Mouse (Mus musculus): ENCODE measurements around the gene Zfp651.

Gene Zfp651

GRCm38 (mm10) chr9:121761091-121761665 lies 2.0 kb downstream of the Zfp651 start:
- in situ Hi-C loops (cut with MboI; ENCODE audit: low pct_unique_long_range_greater_than_20kb in 1 of 2, low sequenced_read_pairs in 2 of 2, unreplicated experiment in 1 of 2) = no loop called here

GRCm38 (mm10) chr9:121761787-121762186 lies 2.7 kb downstream of the Zfp651 start:
- in situ Hi-C loops (cut with MboI; ENCODE audit: low pct_unique_long_range_greater_than_20kb in 1 of 2, low sequenced_read_pairs in 2 of 2, unreplicated experiment in 1 of 2) = no loop called here

- in situ Hi-C loops (cut with MboI; ENCODE audit: low pct_unique_long_range_greater_than_20kb in 1 of 2, low sequenced_read_pairs in 2 of 2, unreplicated experiment in 1 of 2) = no loop called here
Measured at GRCm38 (mm10) chr9:121762248-121762647, 3.1 kb downstream of the Zfp651 start.

- in situ Hi-C loops (cut with MboI; ENCODE audit: low pct_unique_long_range_greater_than_20kb in 1 of 2, low sequenced_read_pairs in 2 of 2, unreplicated experiment in 1 of 2) = no loop called here
Measured at GRCm38 (mm10) chr9:121762761-121763160, 3.6 kb downstream of the Zfp651 start.

- in situ Hi-C loops (cut with MboI; ENCODE audit: low pct_unique_long_range_greater_than_20kb in 1 of 2, low sequenced_read_pairs in 2 of 2, unreplicated experiment in 1 of 2) = no loop called here
Measured at GRCm38 (mm10) chr9:121763716-121764115, 4.6 kb downstream of the Zfp651 start.

GRCm38 (mm10) chr9:121765166-121765855 lies 6.2 kb downstream of the Zfp651 start:
- in situ Hi-C loops (cut with MboI; ENCODE audit: low pct_unique_long_range_greater_than_20kb in 1 of 2, low sequenced_read_pairs in 2 of 2, unreplicated experiment in 1 of 2) = no loop called here

DNA sequence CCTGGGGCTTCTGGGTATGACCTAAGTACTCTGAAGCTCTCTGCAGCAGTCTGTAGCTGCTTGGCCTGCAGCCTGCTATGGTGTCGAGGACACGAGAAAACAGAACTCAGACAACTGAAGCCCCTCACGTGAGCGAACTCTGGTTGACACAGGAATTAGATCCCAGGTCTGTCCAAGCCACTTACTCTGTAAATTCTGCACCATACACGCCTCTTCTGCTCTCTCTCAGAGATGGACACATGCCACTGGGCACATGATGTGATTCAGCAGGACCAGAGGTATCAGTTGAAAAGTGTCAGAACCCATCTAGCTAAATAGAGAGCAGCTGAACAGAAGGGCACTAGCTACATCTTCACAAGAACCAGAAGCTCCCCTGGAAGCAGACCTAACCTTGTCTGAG lies 13.3 kb downstream of the Zfp651 start:
- in situ Hi-C loops (cut with MboI; ENCODE audit: low pct_unique_long_range_greater_than_20kb in 1 of 2, low sequenced_read_pairs in 2 of 2, unreplicated experiment in 1 of 2) = no loop called here

DNA sequence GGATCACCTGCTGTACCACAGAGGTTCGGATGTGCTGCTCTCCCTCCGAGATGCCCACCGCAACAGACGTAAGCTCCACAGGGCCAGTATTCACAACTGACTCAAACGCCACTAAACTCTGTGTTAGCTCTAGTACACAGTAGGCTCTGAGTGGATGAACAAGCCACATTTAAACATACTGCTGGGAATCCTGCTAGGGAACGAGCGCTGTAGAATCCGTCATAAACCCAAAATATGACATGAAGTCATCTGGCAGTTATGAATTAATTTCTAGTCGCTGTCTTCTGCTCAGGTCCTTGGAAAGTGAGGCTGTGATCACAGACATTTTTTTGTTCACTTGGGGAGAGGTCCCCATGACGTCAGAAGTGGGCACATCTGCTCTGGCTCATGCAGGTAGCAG lies 16.8 kb downstream of the Zfp651 start:
- in situ Hi-C loops (cut with MboI; ENCODE audit: low pct_unique_long_range_greater_than_20kb in 1 of 2, low sequenced_read_pairs in 2 of 2, unreplicated experiment in 1 of 2) = no loop called here

DNA sequence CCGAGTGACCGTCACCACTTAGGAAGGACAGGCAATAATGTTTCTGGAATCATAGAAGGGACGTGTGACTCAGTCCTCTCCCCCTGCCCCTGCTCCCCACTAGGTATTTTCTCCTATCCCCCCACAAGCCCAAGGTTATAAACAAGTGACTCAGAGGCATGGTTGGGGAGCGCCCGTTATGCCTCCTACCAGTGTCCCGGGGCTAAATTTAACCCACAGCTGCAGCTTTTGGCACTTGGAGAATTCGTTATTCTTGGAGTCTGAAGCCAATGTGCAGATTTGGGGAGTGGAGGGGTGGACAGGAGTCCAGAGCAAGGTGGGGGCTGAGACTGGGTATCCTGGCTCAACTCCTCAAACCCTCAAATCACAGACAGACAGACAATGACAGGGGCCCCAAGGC lies 17.4 kb downstream of the Zfp651 start:
- in situ Hi-C loops (cut with MboI; ENCODE audit: low pct_unique_long_range_greater_than_20kb in 1 of 2, low sequenced_read_pairs in 2 of 2, unreplicated experiment in 1 of 2) = no loop called here

DNA sequence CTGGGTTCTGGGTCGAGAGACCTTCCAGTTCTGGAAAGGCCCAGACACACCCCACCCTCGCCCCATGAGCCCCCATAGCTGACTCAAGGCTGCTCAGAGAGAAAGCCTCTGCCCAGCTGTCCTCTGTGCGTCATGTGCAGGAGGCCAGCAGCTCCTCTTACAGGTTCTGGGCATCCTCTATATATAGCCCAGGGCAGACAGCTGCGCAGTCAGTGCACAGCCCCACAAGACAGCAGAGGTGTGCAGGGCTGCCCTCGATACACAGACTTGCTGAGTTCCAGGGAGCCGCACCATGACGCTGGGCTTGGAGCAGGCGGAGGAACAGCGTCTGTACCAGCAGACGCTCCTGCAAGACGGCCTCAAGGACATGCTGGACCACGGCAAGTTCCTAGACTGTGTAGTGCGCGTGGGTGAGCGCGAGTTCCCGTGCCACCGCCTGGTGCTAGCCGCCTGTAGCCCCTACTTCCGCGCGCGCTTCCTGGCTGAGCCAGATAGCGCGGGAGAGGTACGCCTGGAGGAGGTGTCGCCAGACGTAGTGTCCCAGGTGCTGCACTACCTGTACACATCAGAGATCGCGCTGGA lies 18.4 kb downstream of the Zfp651 start, which contains the start of gene Klhl40:
Gene Klhl40, plus strand, starts transcription at position 124 of the 582 bp plus-strand sequence.
- in situ Hi-C loops (cut with MboI; ENCODE audit: low pct_unique_long_range_greater_than_20kb in 1 of 2, low sequenced_read_pairs in 2 of 2, unreplicated experiment in 1 of 2) = no loop called here

DNA sequence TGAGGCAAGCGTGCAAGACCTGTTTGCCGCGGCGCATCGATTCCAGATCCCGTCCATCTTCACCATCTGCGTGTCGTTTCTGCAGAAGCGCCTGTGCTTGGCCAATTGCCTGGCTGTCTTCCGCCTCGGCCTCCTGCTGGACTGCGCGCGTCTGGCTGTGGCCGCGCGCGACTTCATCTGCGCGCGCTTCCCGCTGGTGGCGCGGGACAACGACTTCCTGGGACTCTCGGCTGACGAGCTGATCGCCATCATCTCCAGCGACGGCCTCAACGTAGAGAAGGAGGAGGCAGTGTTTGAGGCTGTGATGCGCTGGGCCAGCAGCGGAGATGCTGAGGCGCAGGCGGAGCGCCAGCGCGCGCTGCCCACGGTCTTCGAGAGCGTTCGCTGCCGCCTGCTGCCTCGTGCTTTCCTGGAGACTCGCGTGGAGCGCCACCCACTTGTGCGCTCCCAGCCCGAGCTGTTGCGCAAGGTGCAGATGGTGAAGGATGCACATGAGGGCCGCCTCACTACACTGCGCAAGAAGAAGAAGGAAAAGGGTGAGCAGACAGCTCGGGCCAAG lies 19.0 kb downstream of the Zfp651 start:
- in situ Hi-C loops (cut with MboI; ENCODE audit: low pct_unique_long_range_greater_than_20kb in 1 of 2, low sequenced_read_pairs in 2 of 2, unreplicated experiment in 1 of 2) = no loop called here

DNA sequence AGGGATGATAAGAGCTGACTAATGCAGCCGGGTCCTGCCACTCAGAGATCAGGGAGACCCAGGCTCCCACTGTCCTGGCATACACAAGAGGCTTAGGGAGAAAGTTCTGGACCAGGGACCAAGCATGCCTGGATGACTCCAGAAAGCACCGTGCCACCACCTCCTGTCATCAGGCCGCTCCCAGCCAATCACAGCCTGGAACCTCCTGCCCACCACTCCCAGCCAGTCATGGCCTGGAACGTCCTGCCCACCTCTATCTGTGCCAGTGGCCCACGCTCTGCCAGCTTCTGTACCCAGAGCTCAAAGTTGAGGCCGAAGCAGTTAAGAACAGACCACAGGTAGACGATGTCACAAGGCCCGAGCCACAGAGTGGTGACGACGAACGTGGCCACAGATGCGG lies 25.7 kb downstream of the Zfp651 start:
- in situ Hi-C loops (cut with MboI; ENCODE audit: low pct_unique_long_range_greater_than_20kb in 1 of 2, low sequenced_read_pairs in 2 of 2, unreplicated experiment in 1 of 2) = no loop called here

DNA sequence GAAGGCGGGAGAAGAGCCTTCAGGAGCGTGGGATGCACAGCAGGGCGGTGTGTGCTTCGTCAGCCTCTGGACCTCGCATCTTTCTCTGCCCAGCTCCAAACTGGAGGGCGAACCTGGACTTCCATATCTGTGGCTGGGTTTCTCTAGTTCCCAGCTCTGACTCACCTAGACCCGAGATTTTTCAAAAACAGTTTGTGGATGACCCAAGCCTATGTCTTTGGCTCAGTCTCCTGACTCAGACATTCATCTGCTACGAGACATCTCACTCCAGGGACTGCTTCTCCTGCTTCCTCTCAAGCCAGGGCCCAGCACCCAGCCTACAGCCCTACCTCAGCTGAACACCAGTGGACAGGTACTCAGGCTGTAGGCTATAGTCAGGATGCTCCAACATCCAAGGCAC lies 26.1 kb downstream of the Zfp651 start:
- in situ Hi-C loops (cut with MboI; ENCODE audit: low pct_unique_long_range_greater_than_20kb in 1 of 2, low sequenced_read_pairs in 2 of 2, unreplicated experiment in 1 of 2) = no loop called here

DNA sequence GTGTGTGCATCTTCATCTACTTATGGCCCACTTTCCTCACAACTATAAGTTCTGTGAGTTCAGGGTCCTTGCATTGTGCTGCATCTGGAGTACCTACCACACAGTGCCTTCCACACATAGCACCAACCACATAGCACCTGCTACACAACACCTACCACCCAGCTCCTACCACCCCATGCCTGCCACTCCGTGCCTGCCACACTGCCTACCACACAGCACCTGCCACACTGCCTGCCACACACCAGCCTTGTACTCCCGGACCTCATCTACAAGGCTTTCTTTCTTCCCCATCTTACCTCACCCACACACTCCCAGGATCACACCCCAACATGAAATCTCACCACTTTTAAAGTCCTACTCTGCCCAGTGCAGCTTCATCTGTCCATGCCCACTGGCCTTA lies 27.2 kb downstream of the Zfp651 start:
- in situ Hi-C loops (cut with MboI; ENCODE audit: low pct_unique_long_range_greater_than_20kb in 1 of 2, low sequenced_read_pairs in 2 of 2, unreplicated experiment in 1 of 2) = no loop called here

DNA sequence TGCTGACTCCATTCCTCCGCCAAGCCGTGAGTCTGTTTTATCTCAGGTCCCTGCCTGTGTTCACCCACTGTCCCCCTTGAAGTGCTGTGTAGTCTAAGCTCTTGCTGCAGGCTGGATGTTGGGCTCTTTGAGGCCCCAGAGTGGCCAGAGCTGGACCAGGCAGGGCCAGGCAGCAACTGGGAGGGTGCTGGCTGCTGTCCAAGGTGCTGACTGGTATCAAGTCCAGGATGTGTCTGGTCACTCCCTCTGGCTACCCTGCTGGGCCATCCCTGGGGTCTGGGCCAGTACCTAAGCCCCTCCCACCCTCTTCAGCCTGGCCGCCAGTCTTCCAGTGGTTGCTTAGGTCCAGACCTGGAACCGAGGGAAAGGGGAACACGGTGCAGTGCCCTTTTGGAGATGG lies 32.1 kb downstream of the Zfp651 start:
- in situ Hi-C loops (cut with MboI; ENCODE audit: low pct_unique_long_range_greater_than_20kb in 1 of 2, low sequenced_read_pairs in 2 of 2, unreplicated experiment in 1 of 2) = no loop called here

DNA sequence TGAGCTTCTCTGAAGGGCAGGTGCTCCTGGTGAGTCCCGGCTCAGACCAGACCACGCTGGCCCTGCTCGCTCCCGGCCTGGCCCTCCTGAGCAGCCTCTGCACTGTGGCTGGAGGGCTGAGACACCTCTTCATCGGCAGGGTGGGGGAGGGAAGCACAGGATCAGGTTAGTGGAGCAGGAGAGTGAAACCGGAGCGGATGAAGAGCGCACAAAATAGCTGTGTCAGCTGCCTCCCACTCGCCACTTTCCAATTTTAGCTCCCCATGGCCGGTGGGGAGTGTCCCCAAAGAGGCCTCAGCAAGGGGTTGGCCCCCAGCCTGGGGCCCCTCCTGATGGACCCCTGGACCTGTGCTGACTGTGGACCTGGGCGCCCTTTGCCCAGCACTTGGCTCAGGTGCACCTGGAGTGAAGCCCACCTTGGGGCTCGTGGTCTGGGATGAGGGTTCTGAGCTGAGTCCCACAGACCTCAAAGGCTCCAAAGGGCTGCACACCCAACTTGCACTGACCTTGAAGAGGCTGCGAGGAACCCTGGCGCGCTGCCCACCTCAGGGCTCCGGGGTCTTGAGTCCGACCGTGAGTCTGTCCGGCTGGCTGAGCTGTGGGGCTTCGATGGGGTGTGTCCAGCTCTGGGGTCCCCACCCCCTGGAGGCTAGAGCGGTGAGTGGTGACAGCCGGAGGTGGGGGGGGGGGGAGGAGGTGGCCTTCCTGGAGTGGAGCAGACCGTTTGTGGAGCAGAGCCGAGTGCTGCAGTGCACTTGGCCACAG lies 32.8 kb downstream of the Zfp651 start, which contains the start of gene Hhatl:
Gene Hhatl, minus strand, starts transcription at position 751 of the 765 bp plus-strand sequence.
- in situ Hi-C loops (cut with MboI; ENCODE audit: low pct_unique_long_range_greater_than_20kb in 1 of 2, low sequenced_read_pairs in 2 of 2, unreplicated experiment in 1 of 2) = no loop called here

- in situ Hi-C loops (cut with MboI; ENCODE audit: low pct_unique_long_range_greater_than_20kb in 1 of 2, low sequenced_read_pairs in 2 of 2, unreplicated experiment in 1 of 2) = no loop called here
Measured at GRCm38 (mm10) chr9:121794972-121795539, 35.9 kb downstream of the Zfp651 start.

GRCm38 (mm10) chr9:121797722-121798121 lies 38.6 kb downstream of the Zfp651 start:
- in situ Hi-C loops (cut with MboI; ENCODE audit: low pct_unique_long_range_greater_than_20kb in 1 of 2, low sequenced_read_pairs in 2 of 2, unreplicated experiment in 1 of 2) = no loop called here

Data from mouse embryonic stem cell (cell line).